Mouse (Mus musculus): Measurements from ENCODE around the gene Gmds.

- TF ChIP-seq CTCF (IDR thresholded peaks at IDR 0.05; ENCODE audit: control insufficient read depth, insufficient read depth, insufficient replicate concordance, low read depth, low read length) (no peak), POLR2A (IDR thresholded peaks at IDR 0.05; ENCODE audit: control insufficient read depth, low read depth, low read length) (no peak)
These were observed 426.6 kb downstream of the Gmds start for GRCm38 (mm10) chr13:31911956-31912355.

All from testis, adult 2 months (tissue).